In the genomic region with DNA sequence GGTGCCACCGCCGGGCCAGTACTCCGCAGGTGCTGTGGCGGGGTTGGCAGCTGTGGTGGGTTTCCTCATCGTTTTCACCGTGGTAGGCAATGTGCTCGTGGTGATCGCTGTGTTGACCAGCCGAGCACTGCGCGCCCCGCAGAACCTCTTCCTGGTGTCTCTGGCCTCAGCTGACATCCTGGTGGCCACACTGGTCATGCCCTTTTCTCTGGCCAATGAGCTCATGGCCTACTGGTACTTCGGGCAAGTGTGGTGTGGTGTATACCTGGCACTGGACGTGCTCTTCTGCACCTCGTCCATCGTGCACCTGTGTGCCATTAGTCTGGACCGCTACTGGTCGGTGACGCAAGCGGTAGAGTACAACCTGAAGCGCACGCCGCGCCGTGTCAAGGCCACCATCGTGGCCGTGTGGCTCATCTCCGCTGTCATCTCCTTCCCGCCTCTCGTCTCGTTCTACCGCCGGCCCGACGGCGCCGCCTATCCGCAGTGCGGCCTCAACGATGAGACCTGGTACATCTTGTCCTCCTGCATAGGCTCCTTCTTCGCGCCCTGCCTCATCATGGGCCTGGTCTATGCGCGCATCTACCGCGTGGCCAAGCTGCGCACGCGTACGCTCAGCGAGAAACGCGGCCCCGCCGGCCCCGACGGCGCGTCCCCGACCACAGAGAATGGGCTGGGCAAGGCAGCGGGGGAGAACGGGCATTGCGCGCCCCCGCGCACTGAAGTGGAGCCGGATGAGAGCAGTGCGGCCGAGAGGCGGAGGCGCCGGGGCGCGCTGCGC, we compare ENCODE assay signal across 8 mouse cellular contexts. TPM values are rescaled to one million over a fixed set of nuclear protein-coding genes. Genes with fewer than 3 reads are reported as not detected.
A peak's percentile ranks its signal among the peaks of the same experiment; 100 is the strongest.
DNase-seq lines count a peak whose midpoint lies in the region; ATAC-seq and TF ChIP-seq lines count a peak whose summit lies in the region.

No protein-coding gene starts in this region.

- no peak for ATAC-seq in lung, embryonic 16.5 days (ENCODE audit: low read depth)
- ATAC-seq in cerebellum, adult (ENCODE audit: insufficient number of reproducible peaks, low FRiP score, low TSS enrichment), result 0 out of 2 replicates have a peak, but pooled peaks have one; percentile 27
- ATAC-seq in forebrain, embryonic 14.5 days, result peak; percentile 59; the same call in 1 of the 2 replicates
- no peak for ATAC-seq in liver, embryonic 12.5 days

- TF ChIP-seq CTCF in lung, adult 2 months (IDR thresholded peaks at IDR 0.05; ENCODE audit: insufficient read depth, low read length), result no peak

- no peak for TF ChIP-seq POLR2A in lung, adult 2 months (IDR thresholded peaks at IDR 0.05; ENCODE audit: borderline replicate concordance, extremely low read depth, low read depth, low read length)

- H3K4me2 ChIP-seq in lung, embryonic 16.5 days (ENCODE audit: low read depth, low read length), result peak overlapping the region; percentile 91
- peak overlapping the region; percentile 74 for H3K4me2 ChIP-seq in forebrain, embryonic 14.5 days (ENCODE audit: low read length)
- H3K4me2 ChIP-seq in liver, embryonic 12.5 days, result peak overlapping the region; percentile 66

- H3K9me3 ChIP-seq in lung, embryonic 16.5 days (ENCODE audit: control insufficient read depth, low read length), result no peaks in the 10 kb centered on the region
- no peaks in the 10 kb centered on the region for H3K9me3 ChIP-seq in forebrain, embryonic 14.5 days (replicated peaks; ENCODE audit: control insufficient read depth, low read length)
- no peaks in the 10 kb centered on the region for H3K9me3 ChIP-seq in liver, embryonic 12.5 days (replicated peaks)

- H3K27ac ChIP-seq in lung, embryonic 16.5 days (ENCODE audit: low read length), result no peak overlapping the region
- H3K27ac ChIP-seq in forebrain, embryonic 14.5 days (ENCODE audit: low read depth, low read length), result no peak overlapping the region
- H3K27ac ChIP-seq in liver, embryonic 12.5 days, result no peak overlapping the region

- H3K9ac ChIP-seq in lung, embryonic 16.5 days (ENCODE audit: low read length), result no peak overlapping the region
- peak overlapping the region; percentile 53 for H3K9ac ChIP-seq in forebrain, embryonic 14.5 days (ENCODE audit: low read length)
- H3K9ac ChIP-seq in liver, embryonic 12.5 days, result no peak overlapping the region

- peaks cover 11% of the 10 kb centered on the region for H3K4me1 ChIP-seq in lung, embryonic 16.5 days (replicated peaks; ENCODE audit: control insufficient read depth, insufficient read depth, low read length)
- H3K4me1 ChIP-seq in lung, adult 2 months (ENCODE audit: control insufficient read depth, insufficient read depth, low read length), result no peaks in the 10 kb centered on the region
- no peaks in the 10 kb centered on the region for H3K4me1 ChIP-seq in forebrain, embryonic 14.5 days (ENCODE audit: control insufficient read depth, insufficient read depth, low read length)
- H3K4me1 ChIP-seq in liver, embryonic 12.5 days, result 0 out of 2 replicates have a peak, but pooled peaks cover 8% of the 10 kb centered on the region

- no peak for DNase-seq in lung, adult 2 months
- peak; percentile 63 for DNase-seq in forebrain, embryonic 14.5 days (ENCODE audit: low spot score)
- DNase-seq in kidney, postnatal 14 days, result peak; percentile 23
- DNase-seq in right cerebral cortex, postnatal 36 days (ENCODE audit: low spot score in 2 of 2), result peak; percentile 30 to 50
- DNase-seq in thymus, postnatal 0 days (ENCODE audit: low spot score), result no peak

- H3K27me3 ChIP-seq in lung, embryonic 16.5 days (ENCODE audit: control insufficient read depth, insufficient read depth, low read depth, low read length), result peaks cover 73% of the 10 kb centered on the region
- H3K27me3 ChIP-seq in forebrain, embryonic 14.5 days (replicated peaks; ENCODE audit: control insufficient read depth, insufficient read depth, low read length), result peaks cover 66% of the 10 kb centered on the region
- peaks cover 95% of the 10 kb centered on the region for H3K27me3 ChIP-seq in liver, embryonic 12.5 days (replicated peaks)

- H3K4me3 ChIP-seq in lung, embryonic 16.5 days (ENCODE audit: low read length), result peak overlapping the region; percentile 52
- H3K4me3 ChIP-seq in lung, adult 2 months (replicated peaks; ENCODE audit: extremely low read depth, low read depth, low read length), result no peak overlapping the region
- peak overlapping the region; percentile 43 for H3K4me3 ChIP-seq in forebrain, embryonic 14.5 days (ENCODE audit: low read depth, low read length)
- H3K4me3 ChIP-seq in liver, embryonic 12.5 days, result peak overlapping the region; percentile 44

- no peaks in the 10 kb centered on the region for H3K36me3 ChIP-seq in lung, embryonic 16.5 days (ENCODE audit: control insufficient read depth, insufficient read depth, low read length)
- no peaks in the 10 kb centered on the region for H3K36me3 ChIP-seq in forebrain, embryonic 14.5 days (ENCODE audit: control insufficient read depth, insufficient read depth, low read length)
- H3K36me3 ChIP-seq in liver, embryonic 12.5 days, result no peaks in the 10 kb centered on the region

- 5% methylated on average over 75 of the region's 75 CpGs for WGBS in lung, embryonic 16.5 days
- WGBS in lung, adult 2 months, result 5% methylated on average over 75 of the region's 75 CpGs
- WGBS in forebrain, embryonic 14.5 days, result 4% methylated on average over 70 of the region's 75 CpGs
- 8% methylated on average over 75 of the region's 75 CpGs for WGBS in liver, embryonic 12.5 days (ENCODE audit: insufficient replicate concordance)

RNA-seq across cellular contexts. Expression of a gene that starts 2.1 kb away (rescaled TPM):
- not detected in 2 replicates for polyA plus RNA-seq in lung, embryonic 16.5 days (2015; fragmentation: Nextera tagmentation; extraction: Ambion mirVana)
- 0.07 and 0.14 TPM in 2 replicates for polyA plus RNA-seq in lung, adult 2 months (2012; rRNA removed)
- polyA plus RNA-seq in forebrain, embryonic 14.5 days (2014; fragmentation: Nextera tagmentation; extraction: Ambion mirVana), result 0.89 and 0.94 TPM in 2 replicates
- 0.06 TPM in 1 of 2 replicates, not detected in the other for polyA plus RNA-seq in liver, embryonic 12.5 days (2016; fragmentation: Nextera tagmentation; extraction: Ambion mirVana)
- polyA plus RNA-seq in thymus, postnatal 0 days (2015; fragmentation: Nextera tagmentation; extraction: Ambion mirVana), result 0.09 and 0.24 TPM in 2 replicates

Comparison
In these comparisons a context has a peak if more than half of its experiments do, and no peak if none do; other contexts are left out.
1. ATAC-seq: peak in cerebellum, adult (single experiment) and forebrain, embryonic 14.5 days (single experiment); none in lung, embryonic 16.5 days (single experiment) and liver, embryonic 12.5 days (single experiment).
2. DNase-seq: peak in forebrain, embryonic 14.5 days (single experiment), kidney, postnatal 14 days (single experiment) and right cerebral cortex, postnatal 36 days (2 of 2); none in lung, adult 2 months (single experiment) and thymus, postnatal 0 days (single experiment).
3. Peak in every context shown above with its lines, with median percentiles within 50 percentile points of each other: H3K4me2 ChIP-seq.